Mouse (Mus musculus) forebrain, embryonic 15.5 days (tissue): ENCODE measurements around the gene Mob3c. TPM values are rescaled to one million over a fixed set of nuclear protein-coding genes. Genes with fewer than 3 reads are reported as not detected.
A peak's percentile ranks its signal among the peaks of the same experiment; 100 is the strongest.

Source experiments
- ATAC-seq: fragments of 200-750 bp; cut with Nextera tagmentation; replicated peaks from 2 replicates; pipeline ENCODE4 v1.8.0; 2017; ENCODE audit warnings: mild to moderate bottlenecking, moderate TSS enrichment, moderate library complexity
- H3K27ac ChIP-seq: fragments of 300-500 bp; sonication (generic); replicated peaks from 2 replicates; pipeline ENCODE4 v1.5.1; 2015; ENCODE audit warnings: mild to moderate bottlenecking, inconsistent platforms
- H3K27me3 ChIP-seq: fragments of 300-500 bp; sonication (generic); 2 replicates; pipeline ENCODE4 v1.6.1; 2015; ENCODE audit warnings: inconsistent platforms
- H3K36me3 ChIP-seq: fragments of 300-500 bp; sonication (generic); 2 replicates; pipeline ENCODE4 v1.6.1; 2015; ENCODE audit warnings: mild to moderate bottlenecking, inconsistent platforms
- H3K4me1 ChIP-seq: fragments of 300-500 bp; sonication (generic); 2 replicates; pipeline ENCODE4 v1.6.1; 2015; ENCODE audit warnings: inconsistent platforms
- H3K4me2 ChIP-seq: fragments of 300-500 bp; sonication (generic); replicated peaks from 2 replicates; pipeline ENCODE4 v1.6.1; 2015; ENCODE audit warnings: mild to moderate bottlenecking, inconsistent platforms
- H3K4me3 ChIP-seq: fragments of 300-500 bp; sonication (generic); 2 replicates; pipeline ENCODE4 v1.5.1; 2015; ENCODE audit warnings: mild to moderate bottlenecking, inconsistent platforms
- H3K9ac ChIP-seq: fragments of 300-500 bp; sonication (generic); replicated peaks from 2 replicates; pipeline ENCODE4 v1.6.1; 2015; ENCODE audit warnings: mild to moderate bottlenecking, inconsistent platforms
- H3K9me3 ChIP-seq: fragments of 300-500 bp; sonication (generic); 2 replicates; pipeline ENCODE4 v1.6.1; 2016; ENCODE audit warnings: inconsistent platforms
- WGBS: fragments of 180-500 bp; shearing (Covaris S2); methylation state at CpG from one replicate; pipeline ENCODE4 v1.1.7; 2015; ENCODE audit warnings: mixed read lengths; 5-methylcytosine and 5-hydroxymethylcytosine counted together
- polyA plus RNA-seq: library from polyadenylated mRNA; unstranded; fragments of >200 nt; fragmentation: Nextera tagmentation; extraction: Ambion mirVana; gene quantifications from 2 replicates; pipeline ENCODE4 v1.2.1, GENCODE M21; 2015

Gene Mob3c
- polyA plus RNA-seq = 5.2 and 5.9 TPM in 2 replicates

- no peaks in the 10 kb centered on the region for H3K9me3 ChIP-seq
- peak; percentile 85 for ATAC-seq
- H3K4me1 ChIP-seq = peaks cover 13% of the 10 kb centered on the region
- H3K27ac ChIP-seq = peak within 1 kb of the TSS; percentile 38
- no peaks in the 10 kb centered on the region for H3K36me3 ChIP-seq
- H3K27me3 ChIP-seq = no peaks in the 10 kb centered on the region
- under 1% methylated on average over 55 of the region's 57 CpGs for WGBS
- peak within 1 kb of the TSS; percentile 63 for H3K9ac ChIP-seq
- H3K4me3 ChIP-seq = peak within 1 kb of the TSS; percentile 68
- peak within 1 kb of the TSS; percentile 90 for H3K4me2 ChIP-seq
These were observed at the start of gene Mob3c for GRCm38 (mm10) chr4:115827888-115828571. Gene Mob3c, plus strand, starts transcription at chr4:115828092.

GRCm38 (mm10) chr4:115780269-115780668 lies 47.6 kb upstream of the Mob3c start:
- no peak overlapping the region for H3K4me3 ChIP-seq
- WGBS = 48% methylated on average over 6 of the region's 6 CpGs
- H3K27ac ChIP-seq = no peak overlapping the region
- no peaks in the 10 kb centered on the region for H3K9me3 ChIP-seq
- ATAC-seq = no peak
- no peaks in the 10 kb centered on the region for H3K27me3 ChIP-seq
- H3K36me3 ChIP-seq = peaks cover 13% of the 10 kb centered on the region; the same call in 1 of the 2 replicates
- no peak overlapping the region for H3K9ac ChIP-seq
- peaks cover 9% of the 10 kb centered on the region for H3K4me1 ChIP-seq
- H3K4me2 ChIP-seq = no peak overlapping the region

GRCm38 (mm10) chr4:115780918-115781317 lies 47.0 kb upstream of the Mob3c start, which contains the start of gene Tex38:
Gene Tex38, minus strand, starts transcription at chr4:115781018.
- Histone ChIP-seq H3K9ac (no peak within 1 kb of the TSS), H3K9me3 (no peaks in the 10 kb centered on the region), H3K4me2 (no peak within 1 kb of the TSS), H3K27me3 (no peaks in the 10 kb centered on the region), H3K36me3 (peaks cover 12% of the 10 kb centered on the region; the same call in 1 of the 2 replicates), H3K27ac (no peak within 1 kb of the TSS), H3K4me3 (no peak within 1 kb of the TSS), H3K4me1 (peaks cover 15% of the 10 kb centered on the region)
- WGBS = 78% methylated on average over 3 of the region's 3 CpGs
- ATAC-seq = no peak

- Histone ChIP-seq H3K9me3 (no peaks in the 10 kb centered on the region), H3K4me1 (peaks cover 16% of the 10 kb centered on the region), H3K4me2 (no peak overlapping the region), H3K9ac (no peak overlapping the region), H3K27me3 (no peaks in the 10 kb centered on the region), H3K27ac (no peak overlapping the region), H3K4me3 (no peak overlapping the region), H3K36me3 (peaks cover 6% of the 10 kb centered on the region; the same call in 1 of the 2 replicates)
- WGBS = 83% methylated on average over 5 of the region's 5 CpGs
- ATAC-seq = no peak
These were observed 45.7 kb upstream of the Mob3c start for GRCm38 (mm10) chr4:115782026-115782805.

GRCm38 (mm10) chr4:115784769-115785510 lies 43.0 kb upstream of the Mob3c start, which contains the start of gene Atpaf1:
Gene Atpaf1, plus strand, starts transcription at chr4:115784812.
- H3K36me3 ChIP-seq = 0 out of 2 replicates have a peak, but pooled peaks cover 4% of the 10 kb centered on the region
- peak within 1 kb of the TSS; percentile 80 for H3K9ac ChIP-seq
- peak within 1 kb of the TSS; percentile 74 for H3K4me2 ChIP-seq
- under 1% methylated on average over 69 of the region's 69 CpGs for WGBS
- peak within 1 kb of the TSS; percentile 53 for H3K27ac ChIP-seq
- no peaks in the 10 kb centered on the region for H3K9me3 ChIP-seq
- peak within 1 kb of the TSS; percentile 94 for H3K4me3 ChIP-seq
- ATAC-seq = peak; percentile 95
- H3K4me1 ChIP-seq = peaks cover 16% of the 10 kb centered on the region
- no peaks in the 10 kb centered on the region for H3K27me3 ChIP-seq

GRCm38 (mm10) chr4:115785511-115786034 lies 42.3 kb upstream of the Mob3c start:
- peak; percentile 9; the same call in 1 of the 2 replicates for ATAC-seq
- H3K4me3 ChIP-seq = peak overlapping the region; percentile 94
- H3K36me3 ChIP-seq = 0 out of 2 replicates have a peak, but pooled peaks cover 4% of the 10 kb centered on the region
- peak overlapping the region; percentile 80 for H3K9ac ChIP-seq
- no peaks in the 10 kb centered on the region for H3K27me3 ChIP-seq
- no peak overlapping the region for H3K27ac ChIP-seq
- whole genome bisulfite sequencing = 60% methylated on average over 7 of the region's 7 CpGs
- peaks cover 16% of the 10 kb centered on the region for H3K4me1 ChIP-seq
- H3K9me3 ChIP-seq = no peaks in the 10 kb centered on the region
- peak overlapping the region; percentile 74 for H3K4me2 ChIP-seq

- Histone ChIP-seq H3K4me2 (no peak overlapping the region), H3K4me3 (no peak overlapping the region), H3K27me3 (no peaks in the 10 kb centered on the region), H3K27ac (no peak overlapping the region), H3K36me3 (peaks cover 31% of the 10 kb centered on the region), H3K9ac (no peak overlapping the region), H3K9me3 (no peaks in the 10 kb centered on the region), H3K4me1 (peaks cover 2% of the 10 kb centered on the region)
- no peak for ATAC-seq
- 70% methylated on average over 3 of the region's 3 CpGs for WGBS
These were observed 37.0 kb upstream of the Mob3c start for GRCm38 (mm10) chr4:115790864-115791263.

GRCm38 (mm10) chr4:115795360-115795759 lies 32.5 kb upstream of the Mob3c start:
- Histone ChIP-seq H3K4me1 (no peaks in the 10 kb centered on the region), H3K27me3 (no peaks in the 10 kb centered on the region), H3K9me3 (no peaks in the 10 kb centered on the region), H3K36me3 (peaks cover 53% of the 10 kb centered on the region), H3K4me3 (no peak overlapping the region), H3K9ac (no peak overlapping the region), H3K27ac (no peak overlapping the region), H3K4me2 (no peak overlapping the region)
- no peak for ATAC-seq
- 96% methylated on average over 3 of the region's 3 CpGs for WGBS

GRCm38 (mm10) chr4:115799981-115800380 lies 27.9 kb upstream of the Mob3c start:
- Histone ChIP-seq H3K4me1 (no peaks in the 10 kb centered on the region), H3K9me3 (no peaks in the 10 kb centered on the region), H3K27ac (no peak overlapping the region), H3K4me3 (no peak overlapping the region), H3K4me2 (no peak overlapping the region), H3K9ac (no peak overlapping the region), H3K27me3 (no peaks in the 10 kb centered on the region), H3K36me3 (peaks cover 49% of the 10 kb centered on the region)
- no peak for ATAC-seq
- WGBS = 56% methylated on average over 3 of the region's 3 CpGs

- no peak for ATAC-seq
- Histone ChIP-seq H3K4me3 (no peak overlapping the region), H3K27ac (no peak overlapping the region), H3K9me3 (no peaks in the 10 kb centered on the region), H3K4me2 (no peak overlapping the region), H3K27me3 (no peaks in the 10 kb centered on the region), H3K36me3 (peaks cover 15% of the 10 kb centered on the region; the same call in 1 of the 2 replicates), H3K4me1 (no peaks in the 10 kb centered on the region), H3K9ac (no peak overlapping the region)
- WGBS = 76% methylated on average over 4 of the region's 4 CpGs
These were observed 15.6 kb upstream of the Mob3c start for GRCm38 (mm10) chr4:115812326-115812725.

GRCm38 (mm10) chr4:115815606-115816005 lies 12.3 kb upstream of the Mob3c start:
- H3K4me1 ChIP-seq = no peaks in the 10 kb centered on the region
- H3K9me3 ChIP-seq = no peaks in the 10 kb centered on the region
- peaks cover 15% of the 10 kb centered on the region; the same call in 1 of the 2 replicates for H3K36me3 ChIP-seq
- no peak for ATAC-seq
- H3K27ac ChIP-seq = no peak overlapping the region
- no peaks in the 10 kb centered on the region for H3K27me3 ChIP-seq
- 95% methylated on average over 5 of the region's 5 CpGs for WGBS
- no peak overlapping the region for H3K9ac ChIP-seq
- no peak overlapping the region for H3K4me3 ChIP-seq
- no peak overlapping the region for H3K4me2 ChIP-seq
